Mouse (Mus musculus) midbrain, embryonic 14.5 days (tissue): ENCODE results near the gene Pgf. TPM values are rescaled to one million over a fixed set of nuclear protein-coding genes. Genes with fewer than 3 reads are reported as not detected.

Experiments
- ATAC-seq: fragments of 200-750 bp; cut with Nextera tagmentation; 2 replicates; pipeline ENCODE4 v1.8.0; 2017; ENCODE audit warnings: moderate number of reproducible peaks, moderate library complexity; ENCODE audit not compliant: low FRiP score, low TSS enrichment
- DNase-seq: peaks from one replicate; pipeline ENCODE4 v3.0.0-alpha.2; 2015
- H3K27ac ChIP-seq: fragments of 300-500 bp; sonication (generic); replicated peaks from 2 replicates; pipeline ENCODE4 v1.5.1; 2014; ENCODE audit warnings: mild to moderate bottlenecking, low read depth, low read length, moderate library complexity
- H3K27me3 ChIP-seq: fragments of 300-500 bp; sonication (generic); 2 replicates; pipeline ENCODE4 v1.6.1; 2014; ENCODE audit warnings: low read length, control low read depth, mixed read lengths; ENCODE audit not compliant: control insufficient read depth, insufficient read depth
- H3K36me3 ChIP-seq: fragments of 300-500 bp; sonication (generic); 2 replicates; pipeline ENCODE4 v1.6.1; 2014; ENCODE audit warnings: low read length, control low read depth; ENCODE audit not compliant: control insufficient read depth, insufficient read depth
- H3K4me1 ChIP-seq: fragments of 300-500 bp; sonication (generic); 2 replicates; pipeline ENCODE4 v1.6.1; 2014; ENCODE audit warnings: mild to moderate bottlenecking, antibody characterized with exemption, low read length, control low read depth; ENCODE audit not compliant: control insufficient read depth, insufficient read depth
- H3K4me2 ChIP-seq: fragments of 300-500 bp; sonication (generic); 2 replicates; pipeline ENCODE4 v1.6.1; 2014; ENCODE audit warnings: mild to moderate bottlenecking, low read length, moderate library complexity
- H3K4me3 ChIP-seq: fragments of 300-500 bp; sonication (generic); replicated peaks from 2 replicates; pipeline ENCODE4 v1.5.1; 2014; ENCODE audit warnings: low read depth, low read length
- H3K9ac ChIP-seq: fragments of 300-500 bp; sonication (generic); replicated peaks from 2 replicates; pipeline ENCODE4 v1.6.1; 2014; ENCODE audit warnings: mild to moderate bottlenecking, low read length, moderate library complexity
- H3K9me3 ChIP-seq: fragments of 300-500 bp; sonication (generic); 2 replicates; pipeline ENCODE4 v1.6.1; 2016; ENCODE audit warnings: low read length, control low read depth, mixed read lengths; ENCODE audit not compliant: control insufficient read depth
- WGBS: fragments of 180-500 bp; shearing (Covaris S2); extraction: QIAGEN DNeasy Blood & Tissue Kit; methylation state at CpG from one replicate; pipeline ENCODE4 v1.1.7; 2014; 5-methylcytosine and 5-hydroxymethylcytosine counted together
- polyA plus RNA-seq: library from polyadenylated mRNA; unstranded; fragments of >200 nt; fragmentation: Nextera tagmentation; extraction: Ambion mirVana; gene quantifications from 2 replicates; pipeline ENCODE4 v1.2.1, GENCODE M21; 2014

Pgf gene
- polyA plus RNA-seq, 1 experiment from 2014 or later, result 6.0 TPM

GRCm38 (mm10) chr12:85195086-85195485 is 17.5 kb upstream of the Pgf start:
- no peaks in the 10 kb centered on the region for H3K36me3 ChIP-seq
- WGBS, result 85% methylated on average over 5 of the region's 5 CpGs
- H3K9me3 ChIP-seq, result no peaks in the 10 kb centered on the region
- no peak for DNase-seq
- H3K27ac ChIP-seq, result no peak overlapping the region
- H3K4me1 ChIP-seq, result 0 out of 2 replicates have a peak, but pooled peaks cover 4% of the 10 kb centered on the region
- H3K9ac ChIP-seq, result no peak overlapping the region
- no peak for ATAC-seq
- no peaks in the 10 kb centered on the region for H3K27me3 ChIP-seq
- no peak overlapping the region for H3K4me2 ChIP-seq
- no peak overlapping the region for H3K4me3 ChIP-seq

- no peak overlapping the region for H3K4me2 ChIP-seq
- 45% methylated on average over 4 of the region's 4 CpGs for WGBS
- H3K9me3 ChIP-seq, result no peaks in the 10 kb centered on the region
- no peak overlapping the region for H3K4me3 ChIP-seq
- no peaks in the 10 kb centered on the region for H3K27me3 ChIP-seq
- no peak overlapping the region for H3K27ac ChIP-seq
- peak; percentile 65 for DNase-seq
- no peak overlapping the region for H3K9ac ChIP-seq
- ATAC-seq, result no peak
- no peaks in the 10 kb centered on the region for H3K36me3 ChIP-seq
- H3K4me1 ChIP-seq, result 0 out of 2 replicates have a peak, but pooled peaks cover 4% of the 10 kb centered on the region
Measured at GRCm38 (mm10) chr12:85194623-85195018, 17.0 kb upstream of the Pgf start.

GRCm38 (mm10) chr12:85193923-85194622 is 16.5 kb upstream of the Pgf start:
- H3K4me2 ChIP-seq, result no peak overlapping the region
- H3K4me1 ChIP-seq, result 0 out of 2 replicates have a peak, but pooled peaks cover 4% of the 10 kb centered on the region
- H3K9ac ChIP-seq, result no peak overlapping the region
- no peaks in the 10 kb centered on the region for H3K36me3 ChIP-seq
- no peaks in the 10 kb centered on the region for H3K9me3 ChIP-seq
- H3K4me3 ChIP-seq, result no peak overlapping the region
- 92% methylated on average over 11 of the region's 11 CpGs for WGBS
- H3K27me3 ChIP-seq, result no peaks in the 10 kb centered on the region
- ATAC-seq, result no peak
- no peak for DNase-seq
- H3K27ac ChIP-seq, result no peak overlapping the region

- H3K27me3 ChIP-seq, result no peaks in the 10 kb centered on the region
- H3K36me3 ChIP-seq, result no peaks in the 10 kb centered on the region
- H3K27ac ChIP-seq, result no peak overlapping the region
- H3K4me3 ChIP-seq, result no peak overlapping the region
- 80% methylated on average over 10 of the region's 10 CpGs for WGBS
- ATAC-seq, result no peak
- no peaks in the 10 kb centered on the region for H3K9me3 ChIP-seq
- no peak overlapping the region for H3K9ac ChIP-seq
- DNase-seq, result no peak
- H3K4me1 ChIP-seq, result 0 out of 2 replicates have a peak, but pooled peaks cover 4% of the 10 kb centered on the region
- H3K4me2 ChIP-seq, result no peak overlapping the region
Measured at GRCm38 (mm10) chr12:85193146-85193545, 15.6 kb upstream of the Pgf start.

- H3K36me3 ChIP-seq, result no peaks in the 10 kb centered on the region
- H3K9me3 ChIP-seq, result no peaks in the 10 kb centered on the region
- 33% methylated on average over 19 of the region's 19 CpGs for WGBS
- H3K4me3 ChIP-seq, result no peak overlapping the region
- ATAC-seq (no peak), DNase-seq (no peak)
- no peak overlapping the region for H3K4me2 ChIP-seq
- H3K27me3 ChIP-seq, result no peaks in the 10 kb centered on the region
- 0 out of 2 replicates have a peak, but pooled peaks cover 4% of the 10 kb centered on the region for H3K4me1 ChIP-seq
- no peak overlapping the region for H3K27ac ChIP-seq
- no peak overlapping the region for H3K9ac ChIP-seq
Measured at GRCm38 (mm10) chr12:85192461-85193108, 15.0 kb upstream of the Pgf start.

GRCm38 (mm10) chr12:85190290-85190689 is 12.7 kb upstream of the Pgf start:
- no peak overlapping the region for H3K4me3 ChIP-seq
- H3K27me3 ChIP-seq, result no peaks in the 10 kb centered on the region
- no peak overlapping the region for H3K9ac ChIP-seq
- H3K4me2 ChIP-seq, result no peak overlapping the region
- H3K9me3 ChIP-seq, result no peaks in the 10 kb centered on the region
- DNase-seq (no peak), ATAC-seq (no peak)
- H3K36me3 ChIP-seq, result no peaks in the 10 kb centered on the region
- 0 out of 2 replicates have a peak, but pooled peaks cover 4% of the 10 kb centered on the region for H3K4me1 ChIP-seq
- 83% methylated on average over 7 of the region's 7 CpGs for WGBS
- H3K27ac ChIP-seq, result no peak overlapping the region

- Histone ChIP-seq H3K27ac (no peak overlapping the region), H3K27me3 (no peaks in the 10 kb centered on the region), H3K4me2 (no peak overlapping the region), H3K4me1 (peaks cover 12% of the 10 kb centered on the region), H3K4me3 (no peak overlapping the region), H3K36me3 (no peaks in the 10 kb centered on the region), H3K9ac (no peak overlapping the region), H3K9me3 (no peaks in the 10 kb centered on the region)
- 81% methylated on average over 7 of the region's 7 CpGs for WGBS
- DNase-seq (no peak), ATAC-seq (no peak)
Measured at GRCm38 (mm10) chr12:85186361-85186760, 8.8 kb upstream of the Pgf start.

- Histone ChIP-seq H3K4me3 (no peak overlapping the region), H3K4me2 (no peak overlapping the region), H3K9me3 (no peaks in the 10 kb centered on the region), H3K27ac (no peak overlapping the region), H3K27me3 (no peaks in the 10 kb centered on the region), H3K4me1 (peaks cover 12% of the 10 kb centered on the region), H3K36me3 (no peaks in the 10 kb centered on the region), H3K9ac (no peak overlapping the region)
- WGBS, result 72% methylated on average over 8 of the region's 8 CpGs
- no peak for ATAC-seq
- no peak for DNase-seq
Measured at GRCm38 (mm10) chr12:85185810-85186209, 8.2 kb upstream of the Pgf start.

GRCm38 (mm10) chr12:85184118-85184517 is 6.5 kb upstream of the Pgf start:
- ATAC-seq (no peak), DNase-seq (no peak)
- H3K4me2 ChIP-seq, result no peak overlapping the region
- 72% methylated on average over 5 of the region's 5 CpGs for WGBS
- H3K27ac ChIP-seq, result no peak overlapping the region
- H3K36me3 ChIP-seq, result no peaks in the 10 kb centered on the region
- H3K4me3 ChIP-seq, result no peak overlapping the region
- no peak overlapping the region for H3K9ac ChIP-seq
- peaks cover 12% of the 10 kb centered on the region for H3K4me1 ChIP-seq
- H3K27me3 ChIP-seq, result no peaks in the 10 kb centered on the region
- H3K9me3 ChIP-seq, result no peaks in the 10 kb centered on the region
